ENCODE assay signal across 25 mouse cellular contexts in the genomic region with DNA sequence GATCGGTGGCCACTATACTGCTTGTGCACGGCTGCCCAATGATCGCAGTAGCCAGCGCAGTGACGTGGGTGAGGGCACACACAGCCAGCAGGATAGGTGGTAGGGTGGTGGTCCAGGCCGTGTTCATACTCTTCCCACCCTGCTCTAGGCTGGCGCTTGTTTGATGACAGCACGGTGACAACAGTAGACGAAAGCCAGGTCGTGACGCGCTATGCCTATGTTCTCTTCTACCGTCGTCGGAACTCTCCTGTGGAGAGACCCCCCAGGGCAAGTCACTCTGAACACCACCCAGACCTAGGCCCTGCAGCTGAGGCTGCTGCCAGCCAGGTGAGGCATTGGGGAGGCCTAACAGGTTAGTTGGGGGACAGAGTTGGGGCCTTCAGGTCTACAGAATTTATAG. TPM values are rescaled to one million over a fixed set of nuclear protein-coding genes. Genes with fewer than 3 reads are reported as not detected.
A peak's percentile ranks its signal among the peaks of the same experiment; 100 is the strongest.
DNase-seq lines count a peak whose midpoint lies in the region; ATAC-seq lines count a peak whose summit lies in the region.
"Had no signal": no experiment of that assay in that cellular context is flagged by ENCODE, and none has a peak within 500 bp of the region (broad histone marks: within the 10 kb centered on the region; RNA-seq: fewer than 3 reads in every experiment).

No protein-coding gene starts in this region.

- no peak overlapping the region for H3K9ac ChIP-seq in forebrain, embryonic 11.5 days (ENCODE audit: low read length)
- H3K9ac ChIP-seq in forebrain, embryonic 13.5 days, result no peak overlapping the region
- H3K9ac ChIP-seq in heart, embryonic 12.5 days, result no peak overlapping the region
- H3K9ac ChIP-seq in midbrain, embryonic 11.5 days (ENCODE audit: low read length), result no peak overlapping the region
- no peak overlapping the region for H3K9ac ChIP-seq in midbrain, embryonic 16.5 days (ENCODE audit: low read depth, low read length)
- H3K9ac ChIP-seq: embryonic facial prominence, embryonic 12.5 days; forebrain, embryonic 12.5 days; forebrain, embryonic 15.5 days; forebrain, postnatal 0 days had no signal

- peak; percentile 35 for DNase-seq in forebrain, embryonic 11.5 days (ENCODE audit: low spot score)
- peak; percentile 90 for DNase-seq in heart, adult 11 months
- peak; percentile 82 for DNase-seq in midbrain, embryonic 11.5 days (ENCODE audit: low spot score, missing footprints)
- DNase-seq: adrenal gland, adult 8-10 months; adrenal gland, postnatal 14 days; adrenal gland, postnatal 36 days; B cell, adult 2 months; cerebellum, adult 11-12 months; cerebellum, adult 2 months; cerebellum, adult 9-10 months; cerebellum, postnatal 10 days; cerebellum, postnatal 25 days; forebrain, postnatal 0 days had no signal

- H3K27me3 ChIP-seq in forebrain, embryonic 11.5 days (ENCODE audit: control insufficient read depth, insufficient read depth, low read length), result no peaks in the 10 kb centered on the region
- no peaks in the 10 kb centered on the region for H3K27me3 ChIP-seq in forebrain, embryonic 13.5 days
- no peaks in the 10 kb centered on the region for H3K27me3 ChIP-seq in heart, embryonic 12.5 days (replicated peaks)
- no peaks in the 10 kb centered on the region for H3K27me3 ChIP-seq in midbrain, embryonic 11.5 days (ENCODE audit: control insufficient read depth, insufficient read depth, low read length)
- H3K27me3 ChIP-seq in midbrain, embryonic 16.5 days (ENCODE audit: control insufficient read depth, insufficient read depth, low read depth, low read length), result no peaks in the 10 kb centered on the region
- H3K27me3 ChIP-seq: CH12.LX; embryonic facial prominence, embryonic 12.5 days; forebrain, embryonic 12.5 days; forebrain, embryonic 15.5 days; Patski had no signal

- H3K9me3 ChIP-seq in forebrain, embryonic 11.5 days (ENCODE audit: control insufficient read depth, low read length), result no peaks in the 10 kb centered on the region
- H3K9me3 ChIP-seq in forebrain, embryonic 13.5 days (replicated peaks), result no peaks in the 10 kb centered on the region
- H3K9me3 ChIP-seq in heart, embryonic 12.5 days (replicated peaks), result no peaks in the 10 kb centered on the region
- H3K9me3 ChIP-seq in midbrain, embryonic 11.5 days (ENCODE audit: control insufficient read depth, low read length), result no peaks in the 10 kb centered on the region
- no peaks in the 10 kb centered on the region for H3K9me3 ChIP-seq in midbrain, embryonic 16.5 days (replicated peaks; ENCODE audit: control insufficient read depth, low read length, poor library complexity, severe bottlenecking)
- H3K9me3 ChIP-seq: embryonic facial prominence, embryonic 10.5 days; embryonic facial prominence, embryonic 12.5 days; forebrain, embryonic 12.5 days; forebrain, embryonic 15.5 days; G1E had no signal

- H3K4me2 ChIP-seq in forebrain, embryonic 11.5 days (ENCODE audit: low read depth, low read length, severe bottlenecking), result no peak overlapping the region
- no peak overlapping the region for H3K4me2 ChIP-seq in forebrain, embryonic 13.5 days
- H3K4me2 ChIP-seq in heart, embryonic 12.5 days, result no peak overlapping the region
- H3K4me2 ChIP-seq in midbrain, embryonic 11.5 days, result no peak overlapping the region
- H3K4me2 ChIP-seq in midbrain, embryonic 16.5 days (ENCODE audit: low read length), result no peak overlapping the region
- H3K4me2 ChIP-seq: embryonic facial prominence, embryonic 12.5 days; forebrain, embryonic 12.5 days; forebrain, embryonic 15.5 days had no signal

- H3K4me3 ChIP-seq in forebrain, embryonic 11.5 days (ENCODE audit: low read depth, low read length), result no peak overlapping the region
- H3K4me3 ChIP-seq in forebrain, embryonic 13.5 days, result no peak overlapping the region
- H3K4me3 ChIP-seq in heart, embryonic 12.5 days, result no peak overlapping the region
- H3K4me3 ChIP-seq in midbrain, embryonic 11.5 days (ENCODE audit: low read depth, low read length), result no peak overlapping the region
- H3K4me3 ChIP-seq in midbrain, embryonic 16.5 days (ENCODE audit: low read depth, low read length), result no peak overlapping the region
- H3K4me3 ChIP-seq: embryonic facial prominence, embryonic 10.5 days; embryonic facial prominence, embryonic 12.5 days; forebrain, embryonic 12.5 days; forebrain, embryonic 15.5 days had no signal

- 95% methylated on average over 15 of the region's 15 CpGs for WGBS in forebrain, embryonic 11.5 days
- 96% methylated on average over 15 of the region's 15 CpGs for WGBS in forebrain, embryonic 13.5 days
- WGBS in heart, embryonic 12.5 days, result 86% methylated on average over 15 of the region's 15 CpGs
- WGBS in midbrain, embryonic 11.5 days, result 95% methylated on average over 15 of the region's 15 CpGs
- 94% methylated on average over 15 of the region's 15 CpGs for WGBS in midbrain, embryonic 16.5 days

- peaks cover 38% of the 10 kb centered on the region for H3K36me3 ChIP-seq in forebrain, embryonic 11.5 days (ENCODE audit: control insufficient read depth, insufficient read depth, low read length)
- peaks cover 87% of the 10 kb centered on the region for H3K36me3 ChIP-seq in forebrain, embryonic 13.5 days (ENCODE audit: poor library complexity, severe bottlenecking)
- H3K36me3 ChIP-seq in heart, embryonic 12.5 days, result peaks cover 87% of the 10 kb centered on the region
- peaks cover 61% of the 10 kb centered on the region for H3K36me3 ChIP-seq in midbrain, embryonic 11.5 days (ENCODE audit: control insufficient read depth, insufficient read depth, low read length)
- H3K36me3 ChIP-seq in midbrain, embryonic 16.5 days (ENCODE audit: control insufficient read depth, insufficient read depth, low read length), result peaks cover 60% of the 10 kb centered on the region

- no peaks in the 10 kb centered on the region for H3K4me1 ChIP-seq in forebrain, embryonic 11.5 days (replicated peaks; ENCODE audit: control insufficient read depth, insufficient read depth, low read length)
- H3K4me1 ChIP-seq in forebrain, embryonic 13.5 days, result no peaks in the 10 kb centered on the region
- H3K4me1 ChIP-seq in heart, embryonic 12.5 days (replicated peaks), result no peaks in the 10 kb centered on the region
- no peaks in the 10 kb centered on the region for H3K4me1 ChIP-seq in midbrain, embryonic 11.5 days (ENCODE audit: control insufficient read depth, insufficient read depth, low read length)
- no peaks in the 10 kb centered on the region for H3K4me1 ChIP-seq in midbrain, embryonic 16.5 days (ENCODE audit: control insufficient read depth, insufficient read depth, low read length)
- H3K4me1 ChIP-seq: embryonic facial prominence, embryonic 10.5 days; embryonic facial prominence, embryonic 12.5 days; forebrain, embryonic 12.5 days; forebrain, embryonic 15.5 days had no signal

- H3K27ac ChIP-seq in forebrain, embryonic 11.5 days (ENCODE audit: low read depth, low read length), result no peak overlapping the region
- no peak overlapping the region for H3K27ac ChIP-seq in forebrain, embryonic 13.5 days
- H3K27ac ChIP-seq in heart, embryonic 12.5 days (ENCODE audit: poor library complexity, severe bottlenecking), result no peak overlapping the region
- no peak overlapping the region for H3K27ac ChIP-seq in midbrain, embryonic 11.5 days (ENCODE audit: low read depth, low read length)
- H3K27ac ChIP-seq in midbrain, embryonic 16.5 days (ENCODE audit: low read length), result no peak overlapping the region
- H3K27ac ChIP-seq: embryonic facial prominence, embryonic 10.5 days; embryonic facial prominence, embryonic 12.5 days; forebrain, embryonic 12.5 days; forebrain, embryonic 15.5 days had no signal

- no peak for ATAC-seq in forebrain, embryonic 11.5 days (replicated peaks; ENCODE audit: low FRiP score)
- no peak for ATAC-seq in forebrain, embryonic 13.5 days
- no peak for ATAC-seq in heart, embryonic 12.5 days (ENCODE audit: insufficient number of reproducible peaks, low FRiP score)
- ATAC-seq in midbrain, embryonic 11.5 days (ENCODE audit: low FRiP score), result no peak
- no peak for ATAC-seq in midbrain, embryonic 16.5 days
- ATAC-seq: activated CD4-positive, CD25-positive, alpha-beta regulatory T cell, adult 4 months; CD4-positive, CD25-positive, alpha-beta regulatory T cell, adult 4 months; forebrain, embryonic 15.5 days; forebrain, postnatal 0 days; Patski had no signal

RNA-seq across cellular contexts. Expression of gene Qars, which starts 7.6 kb away (rescaled TPM):
- polyA plus RNA-seq in forebrain, embryonic 11.5 days (2014; fragmentation: Nextera tagmentation; extraction: Ambion mirVana), result 107 and 116 TPM in 2 replicates
- 80.4 and 91.2 TPM in 2 replicates for polyA plus RNA-seq in forebrain, embryonic 13.5 days (2015; fragmentation: Nextera tagmentation; extraction: Ambion mirVana)
- 70.1 and 73.1 TPM in 2 replicates for polyA plus RNA-seq in heart, embryonic 12.5 days (2016; fragmentation: Nextera tagmentation; extraction: Ambion mirVana)
- polyA plus RNA-seq in midbrain, embryonic 11.5 days (2014; fragmentation: Nextera tagmentation; extraction: Ambion mirVana), result 103 TPM in 2 replicates
- polyA plus RNA-seq in midbrain, embryonic 16.5 days (2015; fragmentation: Nextera tagmentation; extraction: Ambion mirVana), result 56.6 and 68.2 TPM in 2 replicates

RNA-seq across cellular contexts. Expression of gene Usp19, which starts 9.5 kb away (rescaled TPM):
- polyA plus RNA-seq in forebrain, embryonic 11.5 days (2014; fragmentation: Nextera tagmentation; extraction: Ambion mirVana), result 84.0 and 90.0 TPM in 2 replicates
- 69.7 and 80.6 TPM in 2 replicates for polyA plus RNA-seq in forebrain, embryonic 13.5 days (2015; fragmentation: Nextera tagmentation; extraction: Ambion mirVana)
- 78.0 and 84.2 TPM in 2 replicates for polyA plus RNA-seq in heart, embryonic 12.5 days (2016; fragmentation: Nextera tagmentation; extraction: Ambion mirVana)
- polyA plus RNA-seq in midbrain, embryonic 11.5 days (2014; fragmentation: Nextera tagmentation; extraction: Ambion mirVana), result 62.2 and 63.0 TPM in 2 replicates
- 68.6 and 71.5 TPM in 2 replicates for polyA plus RNA-seq in midbrain, embryonic 16.5 days (2015; fragmentation: Nextera tagmentation; extraction: Ambion mirVana)

RNA-seq across cellular contexts. Expression of gene Qrich1, which starts 16.7 kb away (rescaled TPM):
- polyA plus RNA-seq in forebrain, embryonic 11.5 days (2014; fragmentation: Nextera tagmentation; extraction: Ambion mirVana), result 174 and 183 TPM in 2 replicates
- polyA plus RNA-seq in forebrain, embryonic 13.5 days (2015; fragmentation: Nextera tagmentation; extraction: Ambion mirVana), result 132 and 144 TPM in 2 replicates
- polyA plus RNA-seq in heart, embryonic 12.5 days (2016; fragmentation: Nextera tagmentation; extraction: Ambion mirVana), result 108 and 115 TPM in 2 replicates
- polyA plus RNA-seq in midbrain, embryonic 11.5 days (2014; fragmentation: Nextera tagmentation; extraction: Ambion mirVana), result 160 and 175 TPM in 2 replicates
- 119 and 132 TPM in 2 replicates for polyA plus RNA-seq in midbrain, embryonic 16.5 days (2015; fragmentation: Nextera tagmentation; extraction: Ambion mirVana)

RNA-seq across cellular contexts. Expression of gene Lamb2, which starts 20.4 kb away (rescaled TPM):
- 31.8 and 40.9 TPM in 2 replicates for polyA plus RNA-seq in forebrain, embryonic 11.5 days (2014; fragmentation: Nextera tagmentation; extraction: Ambion mirVana)
- 18.7 and 22.9 TPM in 2 replicates for polyA plus RNA-seq in forebrain, embryonic 13.5 days (2015; fragmentation: Nextera tagmentation; extraction: Ambion mirVana)
- polyA plus RNA-seq in heart, embryonic 12.5 days (2016; fragmentation: Nextera tagmentation; extraction: Ambion mirVana), result 67.2 and 68.6 TPM in 2 replicates
- polyA plus RNA-seq in midbrain, embryonic 11.5 days (2014; fragmentation: Nextera tagmentation; extraction: Ambion mirVana), result 20.1 and 21.4 TPM in 2 replicates
- polyA plus RNA-seq in midbrain, embryonic 16.5 days (2015; fragmentation: Nextera tagmentation; extraction: Ambion mirVana), result 18.6 and 19.3 TPM in 2 replicates

RNA-seq across cellular contexts. Expression of gene Klhdc8b, which starts 38.6 kb away (rescaled TPM):
- polyA plus RNA-seq in forebrain, embryonic 11.5 days (2014; fragmentation: Nextera tagmentation; extraction: Ambion mirVana), result 49.5 and 53.9 TPM in 2 replicates
- polyA plus RNA-seq in forebrain, embryonic 13.5 days (2015; fragmentation: Nextera tagmentation; extraction: Ambion mirVana), result 54.1 and 63.9 TPM in 2 replicates
- 96.5 and 99.1 TPM in 2 replicates for polyA plus RNA-seq in heart, embryonic 12.5 days (2016; fragmentation: Nextera tagmentation; extraction: Ambion mirVana)
- 34.4 and 36.2 TPM in 2 replicates for polyA plus RNA-seq in midbrain, embryonic 11.5 days (2014; fragmentation: Nextera tagmentation; extraction: Ambion mirVana)
- 72.6 and 81.0 TPM in 2 replicates for polyA plus RNA-seq in midbrain, embryonic 16.5 days (2015; fragmentation: Nextera tagmentation; extraction: Ambion mirVana)

Comparison
In these comparisons a context has a peak if more than half of its experiments do, and no peak if none do; other contexts are left out.
1. DNase-seq: peak in every context shown above with its lines; median percentile 90 in heart, adult 11 months; 82 in midbrain, embryonic 11.5 days; 35 in forebrain, embryonic 11.5 days.